Mouse (Mus musculus) brain, embryonic 14.5 days (tissue): ENCODE measurements at regions not wholly inside any gene's neighbourhood (a gene's known extent, or its start where the extent isn't known, plus 50 kb on each side); places are given as distances from the start of the nearest gene placed in this dataset.

Source experiments
- DNase-seq: peaks from one replicate; pipeline ENCODE4 v3.0.0-alpha.2; 2011; ENCODE audit warnings: low read depth
- CTCF ChIP-seq: fragments of 200-500 bp; IDR thresholded peaks from 2 replicates; pipeline ENCODE4 v1.5.1; 2012; ENCODE audit warnings: inconsistent platforms, mild to moderate bottlenecking, moderate library complexity, borderline replicate concordance; ENCODE audit not compliant: insufficient read depth, insufficient read length; ENCODE audit errors: extremely low read depth
- POLR2A ChIP-seq: fragments of 200-500 bp; IDR thresholded peaks from 2 replicates; pipeline ENCODE4 v1.6.1; 2012; ENCODE audit warnings: mild to moderate bottlenecking, inconsistent platforms, borderline replicate concordance; ENCODE audit not compliant: poor library complexity, insufficient read depth, insufficient read length, severe bottlenecking; ENCODE audit errors: extremely low read depth

- TF ChIP-seq POLR2A (no peak), CTCF (no peak)
- peak; percentile 36 for DNase-seq
Observed at GRCm38 (mm10) chr19:36273466-36273865, 74.6 kb upstream of the Pcgf5 start.

- no peak for DNase-seq
- TF ChIP-seq CTCF = no peak
- TF ChIP-seq POLR2A = no peak
Observed at GRCm38 (mm10) chr19:36285465-36285864, 62.6 kb upstream of the Pcgf5 start.

GRCm38 (mm10) chr19:36290778-36291177, 57.3 kb upstream of the Pcgf5 start:
- TF ChIP-seq CTCF = no peak
- DNase-seq = no peak

GRCm38 (mm10) chr19:36293177-36293969, 54.7 kb upstream of the Pcgf5 start:
- no peak for TF ChIP-seq POLR2A
- no peak for TF ChIP-seq CTCF
- peak; percentile 52 for DNase-seq
